In the genomic region with DNA sequence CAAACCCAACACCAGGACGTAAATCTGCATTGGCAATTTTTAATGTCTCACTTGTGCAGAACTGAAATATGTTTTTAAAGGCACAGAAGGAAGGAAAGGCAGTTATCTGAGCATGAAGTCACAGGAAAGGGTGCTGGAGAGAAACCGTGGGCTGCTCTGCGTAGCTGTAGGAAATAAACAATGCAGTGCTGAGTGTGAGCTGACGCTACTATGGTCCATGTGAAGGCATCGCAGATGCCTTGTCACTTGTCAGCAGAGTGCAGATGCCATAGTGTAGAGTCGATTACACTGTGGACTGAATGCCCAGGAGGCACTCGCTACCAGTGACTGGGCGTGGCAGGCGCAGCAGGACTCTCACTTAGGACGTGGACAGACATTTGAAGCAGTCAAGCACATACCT, we compare ENCODE assay signal across 8 mouse cellular contexts. TPM values are rescaled to one million over a fixed set of nuclear protein-coding genes. Genes with fewer than 3 reads are reported as not detected.
"Had no signal": no experiment of that assay in that cellular context is flagged by ENCODE, and none has a peak within 500 bp of the region (broad histone marks: within the 10 kb centered on the region; RNA-seq: fewer than 3 reads in every experiment).

No protein-coding gene starts in this region.

RNA-seq across cellular contexts. Expression of gene Col9a2, which starts 20.0 kb away (rescaled TPM):
- total RNA-seq: liver, adult 2 months; megakaryocyte progenitor cell, adult 5-6 weeks; monocyte, adult 5-6 weeks had no signal

RNA-seq across cellular contexts. Expression of gene Tmco2, which starts 49.8 kb away (rescaled TPM):
- total RNA-seq: left cerebral cortex, postnatal 14 days; left cerebral cortex, postnatal 25 days; left cerebral cortex, postnatal 36 days; left cerebral cortex, postnatal 4 days; liver, adult 2 months; megakaryocyte progenitor cell, adult 5-6 weeks; midbrain, postnatal 0 days had no signal
